Mouse (Mus musculus): Measurements from ENCODE around the gene Ncan.
"Not testable (repeated sequence)": the region's sequence is repeated elsewhere in the genome, so short reads cannot be mapped to it uniquely, and the experiment has no call there.

Ncan gene

DNA sequence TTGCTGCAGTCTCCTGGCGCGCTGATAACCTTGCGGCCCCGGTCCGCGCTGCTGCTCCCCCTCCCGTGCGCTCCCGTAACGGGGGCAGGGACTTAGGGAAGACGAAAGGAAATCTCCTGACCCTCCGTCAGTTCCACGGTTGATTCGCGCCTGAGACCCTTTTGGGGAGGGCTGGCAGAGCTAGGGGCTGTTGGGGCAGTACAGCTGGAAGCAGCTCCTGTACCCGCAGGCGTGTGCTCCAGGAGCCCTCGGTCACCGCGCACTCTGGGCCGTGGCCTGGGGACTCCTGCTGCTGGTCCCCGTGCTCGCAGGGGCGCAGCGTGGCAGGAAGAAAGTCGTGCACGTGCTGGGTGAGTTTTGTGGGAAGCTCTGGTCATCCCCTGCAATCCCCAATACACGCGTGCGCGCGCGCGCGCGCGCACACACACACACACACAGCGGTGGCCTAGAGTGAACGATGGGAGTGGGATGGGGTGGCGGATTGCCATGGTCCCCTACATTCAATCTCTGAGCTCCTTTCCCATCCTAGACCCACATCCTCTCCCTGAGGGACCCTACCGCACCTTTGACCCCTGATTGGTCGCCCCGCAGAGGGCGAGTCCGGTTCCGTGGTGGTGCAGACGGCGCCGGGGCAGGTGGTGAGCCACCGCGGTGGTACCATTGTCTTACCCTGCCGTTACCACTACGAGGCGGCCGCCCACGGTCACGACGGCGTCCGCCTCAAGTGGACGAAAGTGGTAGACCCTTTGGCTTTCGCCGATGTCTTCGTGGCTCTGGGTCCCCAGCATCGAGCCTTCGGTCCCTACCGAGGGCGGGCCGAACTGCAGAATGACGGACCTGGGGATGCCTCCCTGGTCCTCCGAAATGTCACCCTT, 36.2 kb downstream of the Ncan start:
- DNase-seq (ENCODE audit: low read depth in 2 of 2, low spot score in 2 of 2), result no peak

DNA sequence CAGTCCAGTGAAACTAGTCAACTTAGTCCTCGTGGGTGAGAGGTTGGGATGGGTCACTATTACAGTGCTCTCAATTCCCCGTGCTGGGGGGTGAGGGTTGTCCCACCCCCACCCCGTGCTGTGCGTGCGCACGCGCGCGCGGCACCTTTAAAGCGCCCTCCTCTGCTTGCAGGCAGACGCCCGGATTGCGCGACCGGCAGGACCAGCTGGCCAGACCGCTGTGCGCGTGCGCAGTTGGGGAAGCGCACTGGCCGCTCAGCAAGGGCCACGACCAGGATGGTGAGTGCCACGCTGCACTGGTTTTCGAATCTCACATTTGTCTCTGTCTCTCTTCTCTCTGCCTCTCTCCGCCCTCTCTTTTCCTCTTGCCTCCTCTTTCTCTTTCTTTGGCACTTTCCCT, 37.4 kb downstream of the Ncan start, which contains the start of gene Hapln4:
Hapln4 (plus strand) TSS at position 173 of the 400 bp plus-strand sequence.
- DNase-seq (ENCODE audit: low read depth in 2 of 2, low spot score in 2 of 2), result no peak

DNA sequence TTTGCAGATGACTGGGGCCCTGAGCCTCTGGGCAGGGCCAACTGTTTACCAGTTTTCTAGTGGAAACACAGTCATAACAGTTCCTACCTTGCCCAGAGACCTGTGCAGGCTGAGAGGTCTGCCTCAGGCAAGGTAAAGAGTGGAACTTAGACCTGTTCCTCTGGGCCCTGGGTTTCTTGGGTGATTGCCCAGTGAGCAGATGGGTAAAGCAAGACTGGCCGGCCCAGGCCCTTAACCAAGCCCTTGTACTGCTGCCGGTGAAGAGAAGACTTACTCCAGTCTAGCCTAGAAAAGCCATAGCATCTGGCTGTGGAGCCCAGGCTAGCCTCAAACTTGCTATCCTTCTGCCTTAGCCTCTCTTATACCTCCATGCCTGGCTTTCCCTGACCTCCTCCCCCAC, 38.7 kb downstream of the Ncan start:
- no peak for DNase-seq (ENCODE audit: low read depth in 2 of 2, low spot score in 2 of 2)

DNA sequence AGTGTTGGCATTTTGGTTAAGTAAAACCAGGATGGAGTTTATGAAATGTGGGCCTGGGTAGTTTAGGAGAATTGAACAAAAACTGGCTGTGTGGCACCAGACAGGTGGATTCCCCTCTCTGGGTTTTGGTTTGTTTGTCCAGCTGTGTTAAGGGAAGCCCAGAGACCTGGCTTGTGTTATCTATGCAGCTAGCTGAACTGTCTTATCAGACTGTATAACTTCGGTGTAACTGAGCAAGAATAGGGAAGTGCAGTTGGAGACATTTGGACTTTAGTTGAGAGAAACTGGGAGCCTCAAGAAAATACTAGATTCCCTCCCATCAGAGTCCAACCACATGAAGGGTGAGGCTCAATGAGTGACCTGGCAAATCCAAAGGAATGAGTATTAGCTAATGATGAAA, 47.0 kb downstream of the Ncan start:
- no peak for DNase-seq (ENCODE audit: low read depth in 2 of 2, low spot score in 2 of 2)

DNA sequence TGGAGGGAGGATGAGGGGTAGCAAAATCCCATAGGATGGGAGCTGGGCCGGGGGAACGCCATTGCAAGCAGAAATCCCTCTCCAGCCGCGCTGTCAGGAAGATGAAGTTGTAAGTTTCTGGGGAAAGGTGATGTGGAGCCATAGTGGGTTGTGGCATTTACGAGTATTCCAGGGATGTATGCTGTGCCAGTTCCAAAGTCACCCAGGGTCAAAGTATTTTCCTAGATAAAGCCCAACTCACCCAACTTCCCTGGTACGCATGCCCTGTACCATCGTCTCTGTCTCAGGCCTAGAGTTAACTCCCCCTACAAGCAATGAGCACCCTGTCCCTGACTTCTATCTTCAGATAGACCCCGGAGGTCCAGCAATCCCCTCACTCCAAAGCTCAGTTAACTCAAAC, 47.6 kb downstream of the Ncan start:
- DNase-seq (ENCODE audit: low read depth in 2 of 2, low spot score in 2 of 2), result no peak

DNA sequence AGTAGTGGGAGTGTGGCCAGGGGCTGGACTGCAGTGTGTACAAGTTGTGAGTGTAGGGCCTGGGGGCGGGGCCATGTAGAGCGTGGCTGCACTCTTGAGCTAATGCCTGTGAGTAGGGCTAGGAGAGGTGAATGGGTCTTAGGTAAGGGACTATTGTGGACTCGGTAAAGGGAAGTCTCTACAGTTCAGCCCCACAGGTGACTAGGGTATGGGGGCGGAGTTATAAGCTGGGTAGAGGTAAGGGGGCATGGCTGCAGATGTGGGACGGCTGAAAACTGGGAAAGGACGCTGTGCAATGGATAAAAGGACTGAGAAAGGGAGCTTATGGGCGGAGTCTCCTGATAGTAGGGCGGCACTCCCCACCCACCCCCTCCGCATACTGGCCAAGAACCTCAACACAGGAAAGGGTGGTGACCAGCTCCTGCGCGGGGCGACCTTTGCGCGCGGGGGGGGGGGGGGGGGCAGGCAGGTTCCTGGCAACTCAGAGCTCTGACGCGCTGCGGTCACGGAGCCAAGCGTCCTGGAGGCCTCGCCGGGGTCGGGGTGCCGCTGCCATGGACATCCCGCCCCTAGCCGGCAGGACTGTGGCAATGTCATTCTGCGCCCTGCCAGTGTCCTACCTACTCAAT, 48.1 kb downstream of the Ncan start, which contains the start of gene Tm6sf2:
Tm6sf2 (plus strand) TSS at position 484 of the 629 bp plus-strand sequence.
- DNase-seq (ENCODE audit: low read depth in 2 of 2, low spot score in 2 of 2), result no peak

DNA sequence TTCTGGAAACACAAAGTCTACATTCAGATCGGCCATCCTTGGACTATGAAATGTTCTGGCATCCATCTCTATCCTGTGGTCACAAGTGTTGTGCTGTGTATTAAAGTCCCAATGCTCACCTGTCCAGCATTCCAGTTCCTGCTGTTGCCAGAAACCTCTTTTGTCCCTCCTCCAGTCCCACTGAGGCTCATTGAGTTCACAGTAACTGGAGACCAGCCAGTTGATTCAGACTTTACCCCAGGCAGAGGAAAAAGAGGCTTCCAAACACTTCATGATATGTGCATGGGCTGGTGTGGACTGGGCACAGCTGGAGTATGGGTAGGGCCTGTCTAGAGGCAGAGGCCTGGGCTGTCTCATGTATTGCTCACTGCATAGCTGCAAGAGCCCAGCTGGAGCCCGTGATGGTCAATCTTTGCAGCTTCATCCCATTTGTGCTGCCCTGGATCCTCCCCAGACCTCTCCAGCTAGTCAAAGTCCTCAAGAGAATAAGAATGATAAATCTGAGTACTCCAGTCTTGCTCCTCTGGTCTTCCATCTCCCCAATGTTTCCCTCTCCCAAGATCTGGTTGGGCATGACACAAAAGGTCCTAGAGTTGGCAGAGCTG, 48.7 kb downstream of the Ncan start:
- no peak for DNase-seq (ENCODE audit: low read depth in 2 of 2, low spot score in 2 of 2)

DNA sequence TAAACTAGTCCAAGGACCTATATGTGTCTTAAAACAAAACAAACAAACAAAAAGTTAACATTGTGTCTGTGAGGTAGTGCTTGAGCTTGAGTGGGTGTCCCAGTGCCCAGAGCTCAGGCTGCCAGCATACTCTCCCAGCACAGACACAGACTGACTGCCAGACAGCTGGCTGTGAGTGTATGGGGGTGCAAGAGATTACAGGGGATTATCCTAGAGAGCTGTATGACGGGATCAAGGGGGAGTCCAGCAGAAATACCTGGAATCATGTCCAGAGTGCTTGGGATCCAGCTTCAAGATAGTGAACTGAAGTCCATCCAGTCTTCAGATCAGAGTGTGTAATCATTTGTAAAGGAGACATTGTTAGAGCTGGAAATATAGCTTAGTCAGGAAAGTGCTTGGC, 63.0 kb downstream of the Ncan start:
- no peak for DNase-seq (ENCODE audit: low read depth in 2 of 2, low spot score in 2 of 2)

DNA sequence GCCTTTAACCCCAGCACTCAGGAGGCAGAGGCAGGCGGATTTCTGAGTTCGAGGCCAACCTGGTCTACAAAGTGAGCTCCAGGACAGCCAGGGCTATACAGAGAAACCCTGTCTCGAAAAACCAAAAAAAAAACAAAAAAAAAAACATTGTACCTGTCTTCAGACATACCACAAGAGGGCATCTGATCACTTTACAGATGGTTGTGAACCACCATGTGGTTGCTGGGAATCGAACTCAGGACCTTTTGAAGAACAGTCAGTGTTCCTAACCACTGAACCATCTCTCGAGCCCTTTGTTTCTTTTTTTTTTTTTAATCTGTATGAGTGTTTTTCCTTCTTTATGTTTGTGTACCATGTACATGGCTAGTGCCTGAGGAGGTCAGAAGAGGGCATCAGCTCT, 70.2 kb downstream of the Ncan start:
- not testable (repeated sequence) for DNase-seq (ENCODE audit: low read depth in 2 of 2, low spot score in 2 of 2)

DNA sequence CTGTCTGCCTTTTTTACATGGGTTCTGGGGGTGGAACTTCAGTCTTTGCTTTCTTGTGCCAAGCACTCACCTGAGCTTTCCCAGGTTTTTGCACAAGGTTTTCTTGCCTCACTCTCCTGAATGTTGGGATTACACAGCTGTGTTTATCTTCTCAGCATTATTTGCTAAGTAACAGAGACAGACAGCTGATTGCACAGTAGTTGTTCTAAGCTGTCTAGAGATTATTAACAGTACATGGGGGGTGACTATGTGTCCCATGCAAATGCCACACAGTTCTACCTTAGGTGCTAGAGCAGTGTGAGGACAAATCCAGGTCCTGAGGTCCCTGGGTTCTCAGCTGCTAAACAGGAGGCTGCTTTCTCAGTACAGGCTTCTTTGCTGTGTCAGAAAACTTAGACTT, 71.0 kb downstream of the Ncan start:
- DNase-seq (ENCODE audit: low read depth in 2 of 2, low spot score in 2 of 2), result no peak

DNA sequence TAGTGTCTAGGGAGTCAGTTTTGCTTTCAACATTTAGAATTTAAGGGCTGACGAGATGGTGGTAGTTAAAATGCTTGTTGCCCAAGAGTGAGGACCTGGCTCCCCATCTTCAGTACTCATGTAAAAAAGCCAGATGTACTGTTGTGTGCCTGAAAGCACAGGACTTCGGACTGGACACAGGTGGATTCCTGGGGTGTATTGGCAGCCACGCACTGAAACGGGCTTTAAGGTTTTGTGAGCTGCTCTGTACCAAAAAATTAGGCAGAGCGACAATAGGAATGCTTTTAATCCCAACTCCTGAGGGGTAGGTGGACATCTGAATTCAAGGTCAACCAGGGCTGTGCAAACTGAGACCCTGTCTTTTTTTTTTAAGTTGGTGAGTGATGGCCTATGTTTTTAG, 76.7 kb downstream of the Ncan start:
- DNase-seq (ENCODE audit: low read depth in 2 of 2, low spot score in 2 of 2), result no peak
